In genomic region chr17:29886061-29886460, GRCm38 (mm10) we compare ENCODE assay signal across 8 mouse cellular contexts.
DNase-seq lines count a peak whose midpoint lies in the region; ATAC-seq lines count a peak whose summit lies in the region.

No protein-coding gene starts in this region.

- peaks cover 49% of the 10 kb centered on the region for H3K4me1 ChIP-seq in embryonic facial prominence, embryonic 10.5 days
- H3K4me1 ChIP-seq in heart, embryonic 15.5 days (replicated peaks): peaks cover 41% of the 10 kb centered on the region
- peaks cover 65% of the 10 kb centered on the region for H3K4me1 ChIP-seq in limb, embryonic 10.5 days

- no peak for ATAC-seq in heart, embryonic 15.5 days (replicated peaks; ENCODE audit: insufficient number of reproducible peaks, insufficient read depth, low FRiP score, low read depth)
- ATAC-seq in granulocyte monocyte progenitor cell, adult 5-6 weeks (replicated peaks; ENCODE audit: poor library complexity, severe bottlenecking): no peak

- H3K27me3 ChIP-seq in embryonic facial prominence, embryonic 10.5 days (replicated peaks; ENCODE audit: low read depth, poor library complexity, severe bottlenecking): peaks cover 81% of the 10 kb centered on the region
- H3K27me3 ChIP-seq in heart, embryonic 15.5 days: peaks cover 49% of the 10 kb centered on the region
- H3K27me3 ChIP-seq in limb, embryonic 10.5 days (ENCODE audit: low read depth, poor library complexity, severe bottlenecking): peaks cover 74% of the 10 kb centered on the region

- peak overlapping the region; percentile 99 for H3K4me2 ChIP-seq in heart, embryonic 15.5 days

- peak overlapping the region; percentile 73 for H3K4me3 ChIP-seq in embryonic facial prominence, embryonic 10.5 days
- peak overlapping the region; percentile 61 for H3K4me3 ChIP-seq in heart, embryonic 15.5 days
- H3K4me3 ChIP-seq in limb, embryonic 10.5 days: peak overlapping the region; percentile 76

- no peak overlapping the region for H3K27ac ChIP-seq in embryonic facial prominence, embryonic 10.5 days (replicated peaks)
- no peak overlapping the region for H3K27ac ChIP-seq in heart, embryonic 15.5 days
- H3K27ac ChIP-seq in limb, embryonic 10.5 days: peak overlapping the region; percentile 87; the same call in 1 of the 2 replicates

- 4% methylated on average over 4 of the region's 4 CpGs for WGBS in embryonic facial prominence, embryonic 10.5 days
- 5% methylated on average over 4 of the region's 4 CpGs for WGBS in heart, embryonic 15.5 days
- 7% methylated on average over 4 of the region's 4 CpGs for WGBS in limb, embryonic 10.5 days

- peak; percentile 44 to 47 for DNase-seq in left cerebral cortex, postnatal 14 days (ENCODE audit: low spot score in 2 of 2)
- DNase-seq in left cerebral cortex, adult 9 months (ENCODE audit: low spot score in 2 of 2): no peak
- peak; percentile 24 for DNase-seq in embryonic facial prominence, embryonic 10.5 days (ENCODE audit: low spot score)
- no peak for DNase-seq in limb, embryonic 10.5 days (ENCODE audit: low spot score)
- DNase-seq in retina, embryonic 14.5 days (ENCODE audit: low spot score): peak; percentile 33
- no peak for DNase-seq in gastrocnemius, postnatal 25 days

- H3K9ac ChIP-seq in heart, embryonic 15.5 days: no peak overlapping the region; the same call in 1 of the 2 replicates

- H3K36me3 ChIP-seq in embryonic facial prominence, embryonic 10.5 days (replicated peaks): no peaks in the 10 kb centered on the region
- no peaks in the 10 kb centered on the region for H3K36me3 ChIP-seq in heart, embryonic 15.5 days
- H3K36me3 ChIP-seq in limb, embryonic 10.5 days: no peaks in the 10 kb centered on the region

- intact Hi-C loops in left cerebral cortex, postnatal 14 days (cut with DNase I): loop anchor here (5.0 kb wide), 1 partner anchor 571 kb away; no protein-coding TSS in a partner anchor

- H3K9me3 ChIP-seq in embryonic facial prominence, embryonic 10.5 days: no peaks in the 10 kb centered on the region
- H3K9me3 ChIP-seq in heart, embryonic 15.5 days (replicated peaks): no peaks in the 10 kb centered on the region
- H3K9me3 ChIP-seq in limb, embryonic 10.5 days (replicated peaks): no peaks in the 10 kb centered on the region

Comparison
In these comparisons a context has a peak if more than half of its experiments do, and no peak if none do; other contexts are left out.
1. DNase-seq: peak in left cerebral cortex, postnatal 14 days (2 of 2), embryonic facial prominence, embryonic 10.5 days (single experiment) and retina, embryonic 14.5 days (single experiment); none in left cerebral cortex, adult 9 months (0 of 2), limb, embryonic 10.5 days (single experiment) and gastrocnemius, postnatal 25 days (single experiment).
2. Peak in every context shown above with its lines, with median percentiles within 50 percentile points of each other: H3K4me3 ChIP-seq.